Mouse (Mus musculus): ENCODE results near the gene Nkain2. TPM values are rescaled to one million over a fixed set of nuclear protein-coding genes. Genes with fewer than 3 reads are reported as not detected.

Nkain2 gene
- polyA plus RNA-seq, 1 experiment, result not detected

- Histone ChIP-seq H3K4me1 (ENCODE audit: control insufficient read depth, insufficient read depth, insufficient read length, low read length) (no peaks in the 10 kb centered on the region), H3K4me3 (ENCODE audit: insufficient read depth, low read depth, low read length) (no peak overlapping the region)
These were observed 478.9 kb downstream of the Nkain2 start for GRCm38 (mm10) chr10:32411331-32411730.

DNA sequence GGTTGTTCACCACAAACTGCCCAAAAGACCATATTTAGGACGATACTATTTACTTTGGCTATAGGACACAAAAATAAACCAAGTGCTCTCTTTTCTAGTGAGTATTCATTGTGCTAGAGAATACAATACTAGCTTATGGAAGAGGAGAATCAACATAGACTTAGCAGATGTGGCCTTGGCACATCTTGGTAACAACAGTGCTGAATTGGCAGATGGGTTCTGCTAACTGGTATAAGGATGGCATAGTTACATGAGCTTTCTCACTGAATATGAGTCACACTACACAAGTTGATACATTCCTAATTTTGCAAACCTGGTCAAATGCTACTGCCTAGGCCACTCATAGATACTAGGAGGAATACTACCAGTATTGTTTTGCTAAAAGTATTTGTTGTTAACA, 489.3 kb downstream of the Nkain2 start:
- H3K4me1 ChIP-seq (ENCODE audit: control insufficient read depth, insufficient read depth, insufficient read length, low read length), result no peaks in the 10 kb centered on the region
- no peak overlapping the region for H3K4me3 ChIP-seq (ENCODE audit: insufficient read depth, low read depth, low read length)
- no peak overlapping the region for H3K27ac ChIP-seq (replicated peaks; ENCODE audit: low read depth, low read length)

More at GRCm38 (mm10) chr10:32411331-32411730, 478.9 kb downstream of the Nkain2 start:
- H3K27ac ChIP-seq (replicated peaks; ENCODE audit: low read depth, low read length), result no peak overlapping the region

DNA sequence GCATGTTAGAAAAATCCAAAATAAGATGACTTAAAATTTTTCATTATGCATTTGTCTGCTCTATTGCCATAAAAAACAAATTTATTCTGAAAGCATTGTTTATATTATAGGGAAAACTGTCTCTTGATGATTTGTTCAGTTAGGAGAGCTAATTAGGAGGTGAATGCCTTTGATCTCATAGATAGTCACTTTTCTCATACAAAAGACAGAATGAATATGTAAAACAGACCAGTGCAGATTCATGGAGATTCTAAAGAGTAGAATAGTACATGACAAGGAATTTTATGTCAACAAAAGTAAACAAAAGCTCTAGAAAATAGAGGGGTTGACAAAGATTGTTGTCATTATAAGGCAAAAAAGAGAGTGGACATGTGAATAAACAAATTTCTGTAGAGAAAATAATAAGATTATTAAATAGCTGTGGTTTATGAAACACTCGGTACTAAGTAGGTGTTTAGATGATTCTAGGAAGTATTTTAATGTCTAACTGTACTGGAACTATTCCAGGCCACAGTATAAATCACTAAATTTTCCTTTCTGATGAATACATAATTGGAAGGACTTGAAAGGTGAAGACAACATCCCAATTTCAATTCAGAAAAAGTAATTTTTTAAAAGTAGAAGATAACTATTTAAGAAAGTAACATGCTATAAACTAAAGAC, 496.3 kb downstream of the Nkain2 start:
- H3K4me1 ChIP-seq (ENCODE audit: control insufficient read depth, insufficient read depth, insufficient read length, low read length), result no peaks in the 10 kb centered on the region
- H3K27ac ChIP-seq (replicated peaks; ENCODE audit: low read depth, low read length), result no peak overlapping the region
- no peak overlapping the region for H3K4me3 ChIP-seq (ENCODE audit: insufficient read depth, low read depth, low read length)

GRCm38 (mm10) chr10:32393326-32393725, 496.9 kb downstream of the Nkain2 start:
- Histone ChIP-seq H3K4me3 (ENCODE audit: insufficient read depth, low read depth, low read length) (no peak overlapping the region), H3K27ac (replicated peaks; ENCODE audit: low read depth, low read length) (no peak overlapping the region)

GRCm38 (mm10) chr10:32312754-32313153, 577.5 kb downstream of the Nkain2 start:
- Histone ChIP-seq H3K4me1 (ENCODE audit: control insufficient read depth, insufficient read depth, insufficient read length, low read length) (no peaks in the 10 kb centered on the region), H3K4me3 (ENCODE audit: insufficient read depth, low read depth, low read length) (no peak overlapping the region), H3K27ac (replicated peaks; ENCODE audit: low read depth, low read length) (no peak overlapping the region)

More at GRCm38 (mm10) chr10:32393326-32393725, 496.9 kb downstream of the Nkain2 start:
- no peaks in the 10 kb centered on the region for H3K4me1 ChIP-seq (ENCODE audit: control insufficient read depth, insufficient read depth, insufficient read length, low read length)

GRCm38 (mm10) chr10:32301024-32301597, 589.2 kb downstream of the Nkain2 start:
- no peak overlapping the region for H3K4me3 ChIP-seq (ENCODE audit: insufficient read depth, low read depth, low read length)
- no peaks in the 10 kb centered on the region for H3K4me1 ChIP-seq (ENCODE audit: control insufficient read depth, insufficient read depth, insufficient read length, low read length)
- no peak overlapping the region for H3K27ac ChIP-seq (replicated peaks; ENCODE audit: low read depth, low read length)

DNA sequence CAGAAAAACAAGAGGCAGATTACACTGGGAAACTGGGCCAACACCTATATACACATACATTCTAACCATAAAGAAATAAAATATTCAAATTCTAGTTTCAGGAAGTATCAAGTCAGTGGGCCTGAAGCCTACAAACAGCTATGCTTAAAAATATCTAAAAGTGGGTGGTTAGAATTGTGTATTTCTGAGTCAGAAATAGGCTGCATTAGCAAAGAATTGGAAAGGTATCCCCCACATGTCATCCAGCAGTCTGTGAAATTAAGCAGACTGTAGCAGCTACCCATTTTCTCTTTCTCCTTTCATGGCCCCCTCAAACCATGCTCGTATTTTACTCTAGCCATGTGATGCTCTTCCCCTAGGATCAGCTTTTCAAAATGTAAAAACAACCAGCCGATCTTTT, 599.8 kb downstream of the Nkain2 start:
- Histone ChIP-seq H3K4me1 (ENCODE audit: control insufficient read depth, insufficient read depth, insufficient read length, low read length) (no peaks in the 10 kb centered on the region), H3K27ac (replicated peaks; ENCODE audit: low read depth, low read length) (no peak overlapping the region), H3K4me3 (ENCODE audit: insufficient read depth, low read depth, low read length) (no peak overlapping the region)

- H3K4me1 ChIP-seq (ENCODE audit: control insufficient read depth, insufficient read depth, insufficient read length, low read length), result no peaks in the 10 kb centered on the region
- no peak overlapping the region for H3K27ac ChIP-seq (replicated peaks; ENCODE audit: low read depth, low read length)
- no peak overlapping the region for H3K4me3 ChIP-seq (ENCODE audit: insufficient read depth, low read depth, low read length)
These were observed 606.6 kb downstream of the Nkain2 start for GRCm38 (mm10) chr10:32283690-32284089.

DNA sequence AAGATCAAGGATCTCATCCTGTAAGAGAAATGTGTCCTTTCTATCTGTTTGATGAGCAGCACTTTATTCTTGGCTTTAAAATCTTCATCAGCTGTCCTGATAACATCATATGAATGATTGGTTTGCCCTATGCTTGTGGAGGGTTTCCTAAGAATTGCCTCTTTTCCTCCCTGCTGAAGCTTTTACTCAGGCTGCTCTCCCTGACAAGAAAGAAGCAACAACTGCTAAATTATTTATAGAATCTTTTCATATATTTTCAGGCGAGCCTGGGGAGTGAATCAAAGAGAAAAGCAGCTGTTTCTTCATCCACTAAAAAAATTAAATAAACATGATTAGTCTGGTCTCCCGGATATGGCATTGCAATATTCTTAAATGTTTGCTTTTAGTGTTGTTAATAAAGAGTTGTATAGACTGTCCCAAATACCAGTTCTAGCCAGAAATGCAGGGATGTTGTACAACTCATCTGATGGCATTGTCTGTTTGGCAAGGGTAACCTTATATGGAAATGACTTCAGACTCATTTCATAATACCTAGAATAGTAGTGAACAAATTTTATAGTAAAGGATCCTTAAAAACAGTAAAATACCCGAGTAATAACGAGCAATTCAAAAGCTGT, 646.9 kb downstream of the Nkain2 start:
- no peak overlapping the region for H3K27ac ChIP-seq (replicated peaks; ENCODE audit: low read depth, low read length)
- H3K4me3 ChIP-seq (ENCODE audit: insufficient read depth, low read depth, low read length), result no peak overlapping the region
- no peaks in the 10 kb centered on the region for H3K4me1 ChIP-seq (ENCODE audit: control insufficient read depth, insufficient read depth, insufficient read length, low read length)

GRCm38 (mm10) chr10:32241168-32241567, 649.1 kb downstream of the Nkain2 start:
- H3K27ac ChIP-seq (replicated peaks; ENCODE audit: low read depth, low read length), result no peak overlapping the region
- H3K4me3 ChIP-seq (ENCODE audit: insufficient read depth, low read depth, low read length), result no peak overlapping the region
- no peaks in the 10 kb centered on the region for H3K4me1 ChIP-seq (ENCODE audit: control insufficient read depth, insufficient read depth, insufficient read length, low read length)

DNA sequence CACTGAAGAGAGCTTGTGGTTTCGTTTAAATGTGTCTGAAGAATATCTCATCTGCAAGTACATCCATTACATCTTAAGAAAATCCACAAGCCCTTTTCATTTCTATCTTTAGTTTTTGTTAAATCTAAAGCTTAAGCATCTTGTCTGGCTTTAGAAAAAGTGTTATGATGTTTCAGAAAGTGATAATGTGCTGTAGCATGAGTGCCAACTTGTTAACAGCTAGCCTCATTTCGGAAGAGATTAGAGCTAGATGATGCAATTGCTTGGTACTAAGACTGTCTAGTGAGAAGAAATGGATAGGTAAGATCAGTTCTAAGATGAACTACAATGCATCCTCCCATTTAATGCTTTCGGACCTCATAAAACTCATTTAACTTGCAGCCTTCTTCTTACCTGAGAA, 707.3 kb downstream of the Nkain2 start:
- no peaks in the 10 kb centered on the region for H3K4me1 ChIP-seq (ENCODE audit: control insufficient read depth, insufficient read depth, insufficient read length, low read length)
- no peak overlapping the region for H3K4me3 ChIP-seq (ENCODE audit: insufficient read depth, low read depth, low read length)
- no peak overlapping the region for H3K27ac ChIP-seq (replicated peaks; ENCODE audit: low read depth, low read length)

DNA sequence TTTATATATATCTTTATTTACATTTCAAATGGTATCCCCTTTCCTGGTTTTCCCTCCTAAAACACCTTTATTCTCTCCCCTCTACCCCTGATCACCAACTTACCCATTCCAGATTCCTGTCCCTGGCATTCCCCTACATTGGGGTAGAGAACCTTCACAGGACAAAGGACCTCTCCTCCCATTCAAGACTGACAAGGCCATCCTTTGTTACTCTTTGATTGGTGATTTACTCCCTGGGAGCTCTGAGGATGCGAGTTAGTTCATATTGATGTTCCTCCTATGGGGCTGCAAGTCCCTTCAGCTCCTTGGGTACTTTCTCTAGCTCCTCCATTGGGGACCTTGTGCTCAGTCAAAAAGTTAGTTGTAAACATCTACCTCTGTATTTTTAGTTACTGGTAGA, 798.9 kb downstream of the Nkain2 start:
- Histone ChIP-seq H3K4me3 (ENCODE audit: insufficient read depth, low read depth, low read length) (no peak overlapping the region), H3K4me1 (ENCODE audit: control insufficient read depth, insufficient read depth, insufficient read length, low read length) (no peaks in the 10 kb centered on the region), H3K27ac (replicated peaks; ENCODE audit: low read depth, low read length) (no peak overlapping the region)

GRCm38 (mm10) chr10:32060396-32060795, 829.9 kb downstream of the Nkain2 start:
- Histone ChIP-seq H3K27ac (replicated peaks; ENCODE audit: low read depth, low read length) (no peak overlapping the region), H3K4me1 (ENCODE audit: control insufficient read depth, insufficient read depth, insufficient read length, low read length) (no peaks in the 10 kb centered on the region), H3K4me3 (ENCODE audit: insufficient read depth, low read depth, low read length) (no peak overlapping the region)

- no peaks in the 10 kb centered on the region for H3K4me1 ChIP-seq (ENCODE audit: control insufficient read depth, insufficient read depth, insufficient read length, low read length)
- no peak overlapping the region for H3K4me3 ChIP-seq (ENCODE audit: insufficient read depth, low read depth, low read length)
- H3K27ac ChIP-seq (replicated peaks; ENCODE audit: low read depth, low read length), result no peak overlapping the region
These were observed 832.0 kb downstream of the Nkain2 start for GRCm38 (mm10) chr10:32058251-32058650.

DNA sequence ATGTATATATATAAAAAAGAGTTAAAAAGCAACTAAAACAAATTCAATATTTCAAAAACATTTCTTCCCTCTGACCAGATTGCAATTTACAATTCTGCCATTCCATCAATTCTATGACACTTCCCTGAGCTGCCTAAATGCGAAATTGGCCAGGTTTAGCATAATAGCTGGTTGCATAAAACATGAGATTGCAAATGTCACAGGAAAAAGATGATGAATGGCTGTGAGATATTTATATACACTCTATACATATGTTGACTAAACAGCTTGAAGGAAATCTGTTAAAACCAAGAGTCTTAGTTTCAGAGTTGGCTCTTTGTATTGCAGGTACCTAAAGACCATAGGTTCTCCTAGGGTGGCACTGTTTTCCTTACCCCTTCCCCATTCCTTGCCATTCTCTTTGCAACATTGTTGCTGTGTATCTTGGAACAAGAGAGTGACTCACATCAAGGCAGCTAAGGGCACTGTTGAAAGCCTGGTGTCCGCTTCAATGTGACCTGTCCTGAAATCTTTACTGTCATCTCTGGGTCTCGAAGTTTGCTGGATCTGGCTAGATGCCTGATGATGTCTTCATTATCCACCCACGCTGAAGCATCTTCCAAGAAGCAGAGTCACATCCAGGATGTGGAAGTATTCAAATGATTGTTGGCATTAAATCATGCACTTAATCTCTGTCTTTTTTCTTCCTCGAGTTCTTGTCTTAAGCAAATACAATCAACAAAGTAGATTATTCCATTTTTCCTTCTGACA, 837.5 kb downstream of the Nkain2 start:
- H3K4me3 ChIP-seq (ENCODE audit: insufficient read depth, low read depth, low read length), result no peak overlapping the region
- H3K4me1 ChIP-seq (ENCODE audit: control insufficient read depth, insufficient read depth, insufficient read length, low read length), result no peaks in the 10 kb centered on the region
- no peak overlapping the region for H3K27ac ChIP-seq (replicated peaks; ENCODE audit: low read depth, low read length)

Measured in brown adipose tissue, adult 24 weeks (tissue).